Mouse (Mus musculus): ENCODE data around the gene Ddx54. TPM values are rescaled to one million over a fixed set of nuclear protein-coding genes. Genes with fewer than 3 reads are reported as not detected.

Ddx54 gene
- polyA plus RNA-seq, 1 experiment from 2014 or later: 19.9 TPM

DNA sequence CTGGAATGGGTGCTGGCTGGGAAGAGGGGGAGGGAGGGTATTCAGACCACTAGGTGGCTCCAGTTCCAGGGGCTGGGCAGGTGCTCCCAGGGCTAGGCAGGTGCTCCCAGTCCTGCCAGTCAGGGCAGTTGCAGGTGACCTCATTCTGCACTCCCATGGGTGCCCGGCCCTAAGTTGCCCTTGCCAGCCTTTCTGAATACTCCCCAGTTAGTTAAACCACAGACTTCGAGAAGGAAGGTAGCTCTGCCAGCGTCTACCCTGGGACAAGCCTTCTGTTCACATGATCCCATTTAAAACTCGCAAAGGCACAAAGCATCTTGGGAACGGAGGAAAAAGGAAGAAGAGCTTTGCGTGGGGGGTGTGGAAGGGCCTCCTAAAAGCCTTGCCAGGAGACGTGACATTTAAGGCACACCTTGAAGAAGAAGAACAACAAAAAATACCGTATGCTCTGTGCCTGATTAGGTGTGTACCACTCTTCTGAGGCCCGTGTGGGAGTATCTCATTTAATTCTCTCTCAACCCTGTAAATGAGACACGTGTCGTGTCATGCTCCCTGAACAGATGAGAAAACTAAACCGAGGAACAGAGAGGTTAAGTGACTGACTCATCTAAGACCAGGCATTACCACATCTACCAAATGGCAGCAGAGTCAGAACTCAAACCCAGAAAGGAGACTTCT, 35.4 kb downstream of the Ddx54 start:
- H3K4me2 ChIP-seq (replicated peaks; ENCODE audit: low read depth): peak overlapping the region; percentile 68; the same call in 1 of the 2 replicates
- no peak overlapping the region for H3K9ac ChIP-seq (ENCODE audit: low read depth, low read length)
- peaks cover 20% of the 10 kb centered on the region for H3K27me3 ChIP-seq (replicated peaks; ENCODE audit: control insufficient read depth, insufficient read depth, low read length)
- H3K36me3 ChIP-seq (ENCODE audit: control insufficient read depth, insufficient read depth): no peaks in the 10 kb centered on the region
- H3K9me3 ChIP-seq (ENCODE audit: control insufficient read depth): no peaks in the 10 kb centered on the region
- TF ChIP-seq CTCF (IDR thresholded peaks at IDR 0.05; ENCODE audit: low read depth): peak; percentile 25; the same call in 1 of the 2 replicates
- H3K4me3 ChIP-seq (ENCODE audit: low read depth, low read length): peak overlapping the region; percentile 33; the same call in 1 of the 2 replicates
- H3K4me1 ChIP-seq (replicated peaks; ENCODE audit: control insufficient read depth, insufficient read depth, low read length): 0 out of 2 replicates have a peak, but pooled peaks cover 2% of the 10 kb centered on the region
- no peak for ATAC-seq
- no peak overlapping the region for H3K27ac ChIP-seq (ENCODE audit: low read depth, low read length)
- 33% methylated on average over 12 of the region's 12 CpGs for WGBS

DNA sequence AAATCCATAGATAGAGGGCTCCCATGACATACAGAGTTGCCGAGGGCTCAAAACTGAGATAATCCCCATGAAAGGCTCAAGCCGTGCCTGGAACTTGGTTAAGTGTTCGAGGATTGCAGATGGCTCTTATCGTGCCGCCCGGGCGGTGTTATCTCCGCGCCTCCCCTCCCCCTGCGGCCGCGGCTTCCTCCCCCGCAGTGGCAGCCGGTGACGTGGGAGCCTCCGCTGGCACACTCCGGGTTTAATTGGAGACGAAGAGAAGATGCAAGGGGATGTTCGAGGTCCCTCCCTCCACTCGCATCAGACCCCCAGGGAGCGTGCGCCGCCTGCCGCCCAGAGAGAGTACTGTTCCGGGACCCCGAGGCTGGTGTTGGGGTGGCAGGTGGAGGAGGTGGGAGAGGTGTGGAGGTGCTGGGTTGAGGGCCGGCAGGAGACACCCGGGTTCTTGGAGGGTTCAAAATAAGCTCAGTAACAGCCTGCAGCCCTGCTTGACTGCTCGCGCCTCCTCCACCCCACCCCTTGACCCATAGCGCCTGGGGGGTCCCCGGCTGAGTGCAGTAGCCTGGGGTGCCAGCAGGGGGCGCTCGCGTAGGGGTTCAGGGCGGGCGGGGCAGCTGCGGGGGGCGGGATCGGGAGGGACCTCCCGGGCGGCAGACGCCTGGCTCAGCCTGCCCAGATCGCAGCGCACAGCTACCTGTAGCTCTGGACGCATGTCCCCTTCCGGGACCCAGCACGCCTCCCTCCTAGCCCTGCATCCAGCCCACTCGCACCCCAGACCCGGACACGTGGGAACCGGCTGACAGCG, 36.2 kb downstream of the Ddx54 start, which contains the start of gene Rasal1:
TSS of gene Rasal1 (plus strand) at position 244 of the 805 bp plus-strand sequence.
- ATAC-seq: peak; percentile 57
- peak; percentile 61 for TF ChIP-seq CTCF (IDR thresholded peaks at IDR 0.05; ENCODE audit: low read depth)
- Histone ChIP-seq H3K27ac (ENCODE audit: low read depth, low read length) (no peak within 1 kb of the TSS), H3K4me1 (replicated peaks; ENCODE audit: control insufficient read depth, insufficient read depth, low read length) (0 out of 2 replicates have a peak, but pooled peaks cover 2% of the 10 kb centered on the region), H3K4me3 (ENCODE audit: low read depth, low read length) (peak within 1 kb of the TSS; percentile 33), H3K27me3 (replicated peaks; ENCODE audit: control insufficient read depth, insufficient read depth, low read length) (peaks cover 16% of the 10 kb centered on the region), H3K36me3 (ENCODE audit: control insufficient read depth, insufficient read depth) (no peaks in the 10 kb centered on the region), H3K4me2 (replicated peaks; ENCODE audit: low read depth) (peak within 1 kb of the TSS; percentile 68), H3K9me3 (ENCODE audit: control insufficient read depth) (no peaks in the 10 kb centered on the region), H3K9ac (ENCODE audit: low read depth, low read length) (no peak within 1 kb of the TSS; the same call in 1 of the 2 replicates)
- 1% methylated on average over 52 of the region's 53 CpGs for WGBS

DNA sequence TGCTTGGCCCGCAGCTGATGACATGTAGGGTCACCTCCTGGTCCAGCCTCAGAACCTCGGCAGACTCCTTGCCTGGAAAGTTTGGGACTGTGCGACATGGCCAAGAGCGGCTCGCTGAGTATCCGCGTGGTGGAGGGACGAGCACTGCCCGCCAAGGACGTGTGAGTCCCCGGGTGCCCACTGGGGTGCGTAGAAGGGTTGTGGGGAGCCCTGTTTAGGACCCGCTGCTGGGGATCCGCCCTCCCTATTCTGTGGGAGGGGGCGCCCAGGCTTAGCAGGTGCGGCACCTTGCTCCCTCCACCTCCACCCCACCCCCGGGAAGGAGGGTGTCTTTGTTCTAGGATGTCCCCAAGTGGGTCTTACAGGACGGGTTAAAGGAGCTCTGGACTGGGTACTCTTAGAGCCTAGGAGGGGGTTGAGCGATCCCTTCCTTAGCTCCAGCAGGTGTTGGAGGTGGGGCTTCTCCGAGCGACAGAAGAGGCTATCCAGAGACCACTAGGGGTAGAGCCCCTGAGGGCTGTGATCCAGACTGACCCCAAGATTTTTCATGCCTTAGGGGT, 36.9 kb downstream of the Ddx54 start:
- Histone ChIP-seq H3K9ac (ENCODE audit: low read depth, low read length) (no peak overlapping the region; the same call in 1 of the 2 replicates), H3K27ac (ENCODE audit: low read depth, low read length) (no peak overlapping the region), H3K4me1 (replicated peaks; ENCODE audit: control insufficient read depth, insufficient read depth, low read length) (0 out of 2 replicates have a peak, but pooled peaks cover 2% of the 10 kb centered on the region), H3K4me3 (ENCODE audit: low read depth, low read length) (peak overlapping the region; percentile 33), H3K4me2 (replicated peaks; ENCODE audit: low read depth) (peak overlapping the region; percentile 68), H3K9me3 (ENCODE audit: control insufficient read depth) (no peaks in the 10 kb centered on the region), H3K27me3 (replicated peaks; ENCODE audit: control insufficient read depth, insufficient read depth, low read length) (peaks cover 16% of the 10 kb centered on the region), H3K36me3 (ENCODE audit: control insufficient read depth, insufficient read depth) (no peaks in the 10 kb centered on the region)
- peak; percentile 12; the same call in 1 of the 2 replicates for ATAC-seq
- 2% methylated on average over 21 of the region's 21 CpGs for WGBS
- 0 out of 2 replicates have a peak, but pooled peaks have one; percentile 20 for TF ChIP-seq CTCF (IDR thresholded peaks at IDR 0.05; ENCODE audit: low read depth)

DNA sequence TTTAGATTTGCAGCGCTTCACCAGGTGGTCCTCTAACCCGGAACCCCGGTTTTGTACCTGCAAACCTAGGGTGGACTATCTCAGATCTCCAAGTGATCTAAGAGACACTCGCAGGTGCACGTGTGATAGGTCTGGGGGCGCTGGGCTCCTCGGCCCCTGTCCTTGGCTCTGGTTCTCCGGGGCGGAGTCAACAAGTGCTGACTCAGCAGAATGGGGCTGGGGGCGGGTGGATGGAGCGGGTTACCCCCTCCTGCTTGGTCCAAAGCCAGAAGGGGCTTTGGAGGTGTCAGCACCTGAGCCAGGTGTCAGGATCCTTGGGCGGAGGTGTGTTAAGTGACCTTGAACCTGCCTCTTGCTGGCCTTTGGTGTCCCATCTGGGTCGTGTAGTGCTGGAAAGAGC, 37.4 kb downstream of the Ddx54 start:
- no peak for TF ChIP-seq CTCF (IDR thresholded peaks at IDR 0.05; ENCODE audit: low read depth)
- no peak for ATAC-seq
- Histone ChIP-seq H3K27ac (ENCODE audit: low read depth, low read length) (no peak overlapping the region), H3K9ac (ENCODE audit: low read depth, low read length) (no peak overlapping the region), H3K36me3 (ENCODE audit: control insufficient read depth, insufficient read depth) (no peaks in the 10 kb centered on the region), H3K4me3 (ENCODE audit: low read depth, low read length) (peak overlapping the region; percentile 33), H3K4me1 (replicated peaks; ENCODE audit: control insufficient read depth, insufficient read depth, low read length) (0 out of 2 replicates have a peak, but pooled peaks cover 2% of the 10 kb centered on the region), H3K9me3 (ENCODE audit: control insufficient read depth) (no peaks in the 10 kb centered on the region), H3K4me2 (replicated peaks; ENCODE audit: low read depth) (peak overlapping the region; percentile 68), H3K27me3 (replicated peaks; ENCODE audit: control insufficient read depth, insufficient read depth, low read length) (peaks cover 16% of the 10 kb centered on the region)
- WGBS: 28% methylated on average over 13 of the region's 13 CpGs

DNA sequence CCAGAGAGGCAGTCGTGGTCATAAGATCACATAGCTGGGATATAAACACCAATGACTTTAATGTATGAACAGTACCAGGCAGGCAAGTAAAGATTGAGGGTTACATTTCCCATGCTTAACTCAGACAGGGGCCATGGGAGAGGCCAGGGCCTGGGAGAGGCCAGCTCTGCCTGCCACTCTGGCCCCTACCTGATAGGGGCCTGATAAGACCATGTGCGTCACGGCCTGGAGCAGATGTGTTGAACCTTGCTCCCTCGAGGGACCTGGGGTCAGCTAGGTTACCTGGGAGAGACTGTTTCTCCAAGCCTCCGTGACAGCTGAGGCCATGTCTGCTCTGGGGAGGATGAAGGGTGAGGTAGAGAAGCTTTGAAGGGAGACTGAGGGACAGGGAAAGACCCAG, 38.7 kb downstream of the Ddx54 start:
- H3K9me3 ChIP-seq (ENCODE audit: control insufficient read depth): no peaks in the 10 kb centered on the region
- H3K9ac ChIP-seq (ENCODE audit: low read depth, low read length): no peak overlapping the region
- no peak for TF ChIP-seq CTCF (IDR thresholded peaks at IDR 0.05; ENCODE audit: low read depth)
- peak overlapping the region; percentile 45 for H3K4me2 ChIP-seq (replicated peaks; ENCODE audit: low read depth)
- WGBS: 33% methylated on average over 5 of the region's 5 CpGs
- ATAC-seq: peak; percentile 39; the same call in 1 of the 2 replicates
- 0 out of 2 replicates have a peak, but pooled peaks cover 2% of the 10 kb centered on the region for H3K4me1 ChIP-seq (replicated peaks; ENCODE audit: control insufficient read depth, insufficient read depth, low read length)
- H3K27me3 ChIP-seq (replicated peaks; ENCODE audit: control insufficient read depth, insufficient read depth, low read length): peaks cover 16% of the 10 kb centered on the region
- no peak overlapping the region for H3K4me3 ChIP-seq (ENCODE audit: low read depth, low read length)
- no peak overlapping the region for H3K27ac ChIP-seq (ENCODE audit: low read depth, low read length)
- H3K36me3 ChIP-seq (ENCODE audit: control insufficient read depth, insufficient read depth): no peaks in the 10 kb centered on the region
